Mouse (Mus musculus) lung, embryonic 15.5 days (tissue): ENCODE data around the gene Acp6. TPM values are rescaled to one million over a fixed set of nuclear protein-coding genes. Genes with fewer than 3 reads are reported as not detected.

Source experiments
- polyA plus RNA-seq: library from polyadenylated mRNA; unstranded; fragments of >200 nt; fragmentation: Nextera tagmentation; extraction: Ambion mirVana; gene quantifications from 2 replicates; pipeline ENCODE4 v1.2.1, GENCODE M21; 2015

The Acp6 gene
- polyA plus RNA-seq, 1 experiment from 2014 or later: 52.0 TPM

Other genes starting within 250 kb of the Acp6 start
- 0.04 TPM in 1 of 2 replicates, not detected in the other for gene Gja8, start 232.8 kb upstream of the Acp6 start, polyA plus RNA-seq
- 44.1 and 46.7 TPM in 2 replicates for gene Bcl9, start 139.1 kb downstream of the Acp6 start, polyA plus RNA-seq